Mouse (Mus musculus) hindbrain, postnatal 0 days (tissue): ENCODE results near the gene Gm16503. TPM values are rescaled to one million over a fixed set of nuclear protein-coding genes. Genes with fewer than 3 reads are reported as not detected.
"Not testable (repeated sequence)": the region's sequence is repeated elsewhere in the genome, so short reads cannot be mapped to it uniquely, and the experiment has no call there.

Source experiments
- ATAC-seq: fragments of 200-750 bp; cut with Nextera tagmentation; 2 replicates; pipeline ENCODE4 v1.8.0; 2017; ENCODE audit warnings: mild to moderate bottlenecking, moderate TSS enrichment, moderate library complexity
- DNase-seq: peaks from one replicate; pipeline ENCODE4 v3.0.0-alpha.2; 2015; ENCODE audit warnings: low spot score
- H3K27ac ChIP-seq: fragments of 300-500 bp; sonication (generic); 2 replicates; pipeline ENCODE4 v1.5.1; 2014; ENCODE audit warnings: mild to moderate bottlenecking
- H3K27me3 ChIP-seq: fragments of 300-500 bp; sonication (generic); 2 replicates; pipeline ENCODE4 v1.6.1; 2014; ENCODE audit warnings: low read length, mixed read lengths; ENCODE audit not compliant: insufficient read depth
- H3K36me3 ChIP-seq: fragments of 300-500 bp; sonication (generic); 2 replicates; pipeline ENCODE4 v1.6.1; 2014; ENCODE audit warnings: low read length, mixed read lengths; ENCODE audit not compliant: insufficient read depth
- H3K4me1 ChIP-seq: fragments of 300-500 bp; sonication (generic); 2 replicates; pipeline ENCODE4 v1.6.1; 2014; ENCODE audit warnings: antibody characterized with exemption, low read length, mixed read lengths; ENCODE audit not compliant: insufficient read depth
- H3K4me2 ChIP-seq: fragments of 300-500 bp; sonication (generic); 2 replicates; pipeline ENCODE4 v1.6.1; 2014; ENCODE audit warnings: low read depth, mild to moderate bottlenecking, low read length, moderate library complexity, mixed read lengths
- H3K4me3 ChIP-seq: fragments of 300-500 bp; sonication (generic); 2 replicates; pipeline ENCODE4 v1.5.1; 2014; ENCODE audit warnings: low read length
- H3K9ac ChIP-seq: fragments of 300-500 bp; sonication (generic); replicated peaks from 2 replicates; pipeline ENCODE4 v1.6.1; 2014; ENCODE audit warnings: mild to moderate bottlenecking, low read length, moderate library complexity, mixed read lengths
- H3K9me3 ChIP-seq: fragments of 300-500 bp; sonication (generic); 2 replicates; pipeline ENCODE4 v1.6.1; 2016; ENCODE audit warnings: low read length, mixed read lengths
- CTCF ChIP-seq: IDR thresholded peaks from 2 replicates; pipeline ENCODE4 v1.5.1; 2016; ENCODE audit warnings: antibody characterized with exemption, control low read depth, low read depth
- WGBS: fragments of 180-500 bp; shearing (Covaris S2); extraction: QIAGEN DNeasy Blood & Tissue Kit; methylation state at CpG from one replicate; pipeline ENCODE4 v1.1.7; 2014; 5-methylcytosine and 5-hydroxymethylcytosine counted together
- polyA plus RNA-seq: library from polyadenylated mRNA; unstranded; fragments of >200 nt; fragmentation: Nextera tagmentation; extraction: Ambion mirVana; gene quantifications from 2 replicates; pipeline ENCODE4 v1.2.1, GENCODE M21; 2015
- total RNA-seq: library from RNA; depleted of rRNA; stranded (reverse); fragments of >200 nt; gene quantifications from 2 replicates; pipeline ENCODE4 v1.2.3, GENCODE M21; 2014

The Gm16503 gene
- total and polyA plus RNA-seq, 2 experiments from 2014 or later, result 0.48 to 1.0 TPM

DNA sequence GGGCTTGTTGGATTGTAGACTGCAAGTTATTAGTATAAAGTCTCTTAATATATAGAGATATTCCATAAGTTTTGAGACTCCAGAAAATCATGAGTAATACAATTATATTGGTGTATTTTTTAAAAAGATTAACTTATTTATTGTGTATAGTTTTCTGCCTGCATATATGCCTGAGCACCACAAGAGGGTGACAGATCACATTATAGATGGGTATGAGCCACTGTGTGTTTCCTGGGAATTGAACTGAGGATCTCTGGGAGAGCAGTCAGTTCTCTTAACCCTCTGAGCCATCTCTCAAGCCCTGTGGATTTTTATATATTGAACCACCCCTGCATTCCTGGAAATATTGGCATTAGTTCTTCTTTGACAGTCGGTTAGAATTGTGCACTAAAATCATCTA lies 9.7 kb upstream of the Gm16503 start:
- ATAC-seq, result no peak
- H3K4me2 ChIP-seq, result no peak overlapping the region
- H3K27me3 ChIP-seq, result no peaks in the 10 kb centered on the region
- no peaks in the 10 kb centered on the region for H3K4me1 ChIP-seq
- H3K9me3 ChIP-seq, result peaks cover 36% of the 10 kb centered on the region
- no peak for DNase-seq
- WGBS, result 87% methylated on average over 1 of the region's 1 CpGs
- H3K27ac ChIP-seq, result no peak overlapping the region
- H3K36me3 ChIP-seq, result no peaks in the 10 kb centered on the region
- TF ChIP-seq CTCF, result no peak
- no peak overlapping the region for H3K9ac ChIP-seq
- H3K4me3 ChIP-seq, result no peak overlapping the region

DNA sequence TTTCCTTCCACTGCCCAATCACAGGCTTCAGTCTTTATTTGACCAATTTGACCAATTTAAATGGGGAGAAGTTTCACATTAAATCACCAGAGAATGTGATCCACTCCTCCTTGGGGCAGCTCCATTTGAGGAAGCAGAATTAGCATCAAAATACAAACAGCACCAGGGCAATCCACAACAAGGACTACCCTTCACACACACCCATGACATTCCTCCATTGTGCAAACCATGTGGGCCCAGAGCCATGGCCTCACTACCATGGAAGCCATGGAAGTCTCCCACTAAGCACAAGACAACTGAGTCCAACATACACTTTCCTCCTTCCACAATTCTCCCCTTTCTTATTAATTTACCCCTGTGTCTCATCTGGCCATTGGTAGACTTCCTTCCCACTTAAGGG lies 4.1 kb upstream of the Gm16503 start:
- not testable (repeated sequence) for H3K36me3 ChIP-seq, H3K4me2 ChIP-seq, DNase-seq, H3K27ac ChIP-seq, H3K27me3 ChIP-seq, H3K9ac ChIP-seq, ATAC-seq, H3K4me1 ChIP-seq, H3K4me3 ChIP-seq
- peaks cover 38% of the 10 kb centered on the region for H3K9me3 ChIP-seq

DNA sequence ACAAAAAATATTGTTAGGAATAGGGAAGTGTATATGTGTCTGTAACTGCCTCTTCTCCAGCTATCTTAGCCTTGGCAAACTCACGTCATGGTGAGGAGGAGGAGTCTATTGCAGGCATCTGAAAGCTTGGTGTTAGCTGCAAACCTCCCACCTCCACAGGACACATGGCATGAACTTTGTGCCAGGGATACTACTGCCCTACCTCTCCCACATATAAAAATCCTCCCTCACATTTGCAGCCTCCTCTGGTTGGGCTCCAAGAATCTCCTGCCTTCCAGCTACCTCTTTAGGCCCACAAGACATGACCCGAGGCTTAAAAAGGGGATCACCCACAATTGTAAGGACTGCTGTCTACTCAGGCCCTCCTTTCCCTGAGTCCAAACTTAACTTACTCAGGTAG lies 2.3 kb upstream of the Gm16503 start:
- 84% methylated on average over 2 of the region's 2 CpGs for WGBS

DNA sequence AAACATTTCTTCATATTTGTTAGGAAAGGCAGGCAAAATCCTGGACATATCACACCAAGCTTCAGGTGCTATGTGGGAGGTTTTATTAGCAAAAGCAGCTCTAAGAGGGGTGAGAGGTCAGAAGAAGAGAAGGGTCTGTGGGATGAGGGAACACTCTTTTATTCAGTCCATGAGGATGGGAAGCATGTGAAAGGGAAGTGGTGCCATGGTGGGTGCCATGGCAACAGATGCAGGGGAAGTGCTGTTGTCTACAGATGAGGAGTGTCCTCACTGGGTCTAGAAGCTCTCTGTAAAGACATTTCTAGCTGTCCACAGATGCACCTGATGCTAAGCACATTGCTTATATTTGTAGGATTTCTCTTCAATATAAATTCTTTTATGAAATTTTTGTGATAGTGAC lies 1.1 kb downstream of the Gm16503 start:
- no peak overlapping the region for H3K4me3 ChIP-seq
- H3K4me2 ChIP-seq, result no peak overlapping the region
- no peaks in the 10 kb centered on the region for H3K27me3 ChIP-seq
- TF ChIP-seq CTCF, result no peak
- no peaks in the 10 kb centered on the region for H3K4me1 ChIP-seq
- DNase-seq (no peak), ATAC-seq (no peak)
- no peak overlapping the region for H3K27ac ChIP-seq
- H3K36me3 ChIP-seq, result no peaks in the 10 kb centered on the region
- H3K9me3 ChIP-seq, result peaks cover 31% of the 10 kb centered on the region
- H3K9ac ChIP-seq, result no peak overlapping the region

More for the DNA sequence above, 2.3 kb upstream of the Gm16503 start:
- Histone ChIP-seq H3K27ac (no peak overlapping the region), H3K9ac (no peak overlapping the region), H3K4me2 (no peak overlapping the region), H3K4me3 (no peak overlapping the region), H3K9me3 (peaks cover 35% of the 10 kb centered on the region), H3K27me3 (no peaks in the 10 kb centered on the region), H3K36me3 (no peaks in the 10 kb centered on the region), H3K4me1 (no peaks in the 10 kb centered on the region)
- ATAC-seq (no peak), DNase-seq (no peak)
- TF ChIP-seq CTCF, result no peak

DNA sequence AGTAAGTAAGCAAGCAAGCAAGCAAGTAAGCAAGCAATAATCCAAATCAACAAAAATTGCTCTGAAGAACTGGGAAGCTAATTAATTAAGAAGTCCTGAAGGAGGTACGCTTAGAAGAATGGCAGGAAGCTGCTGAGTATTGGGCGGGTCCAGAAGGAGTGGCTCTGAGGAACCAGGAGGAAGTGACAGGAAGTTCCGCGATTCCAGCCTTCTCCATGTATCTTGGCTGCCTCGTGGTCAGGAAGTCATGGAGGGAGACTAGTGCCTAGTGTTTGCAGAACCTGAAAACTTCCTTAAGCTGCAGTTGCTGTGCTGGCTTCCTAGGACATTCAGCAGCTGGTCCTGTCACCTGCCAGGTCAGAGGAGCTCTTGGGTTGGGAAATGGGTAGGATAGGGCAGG lies 13.1 kb downstream of the Gm16503 start, which contains the start of gene Zfp985:
Gene Zfp985, plus strand, starts transcription at position 207 of the 400 bp plus-strand sequence.
- WGBS, result 84% methylated on average over 5 of the region's 5 CpGs
- H3K36me3 ChIP-seq, DNase-seq, H3K9me3 ChIP-seq, H3K4me2 ChIP-seq, ATAC-seq, H3K27me3 ChIP-seq, H3K4me1 ChIP-seq, H3K9ac ChIP-seq, H3K27ac ChIP-seq, H3K4me3 ChIP-seq: not testable (repeated sequence)

DNA sequence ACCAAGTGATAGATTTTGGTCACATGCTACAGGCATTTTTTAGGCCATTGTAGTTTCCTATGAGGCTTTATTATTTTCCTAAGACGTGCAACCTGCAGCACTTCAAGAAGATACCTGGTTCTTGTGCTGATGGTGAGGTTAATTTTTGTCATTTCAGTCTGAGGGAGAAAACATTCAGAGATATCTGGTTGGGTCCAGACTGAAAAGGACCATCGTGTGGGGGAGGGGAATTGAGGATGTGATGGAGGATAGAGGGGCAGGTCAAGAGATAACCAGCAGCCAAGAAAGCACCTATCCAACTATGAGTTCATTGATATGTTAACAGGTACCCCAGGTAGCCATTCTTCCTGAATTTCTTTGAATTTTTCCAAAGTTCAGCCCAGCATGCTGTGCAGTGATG lies 14.3 kb downstream of the Gm16503 start:
- not testable (repeated sequence) for H3K4me3 ChIP-seq, H3K4me1 ChIP-seq, H3K27me3 ChIP-seq, DNase-seq, H3K9me3 ChIP-seq, H3K9ac ChIP-seq, H3K36me3 ChIP-seq, H3K4me2 ChIP-seq, ATAC-seq, H3K27ac ChIP-seq
- 85% methylated on average over 2 of the region's 2 CpGs for WGBS

DNA sequence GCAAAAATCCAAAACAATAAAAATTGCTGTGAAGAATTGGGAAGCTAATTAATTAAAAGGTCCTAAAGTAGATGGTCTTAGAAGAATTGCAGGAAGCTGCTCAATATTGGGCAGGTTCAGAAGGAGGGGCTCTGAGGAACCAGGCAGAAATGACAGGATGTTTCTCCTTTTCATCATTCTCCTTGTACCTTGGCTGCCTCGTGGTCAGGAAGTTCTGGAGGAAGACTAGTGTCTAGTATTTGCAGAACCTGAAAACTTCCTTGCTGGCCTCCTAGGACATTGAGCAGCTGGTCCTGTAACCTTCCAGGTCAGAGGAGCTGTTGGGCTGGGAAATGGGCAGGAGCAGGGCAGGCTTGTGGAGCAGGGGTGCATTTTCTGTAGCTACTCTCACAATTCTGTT lies 16.9 kb downstream of the Gm16503 start:
- not testable (repeated sequence) for DNase-seq, H3K9ac ChIP-seq, H3K4me2 ChIP-seq, H3K4me1 ChIP-seq, H3K4me3 ChIP-seq, H3K36me3 ChIP-seq, H3K27me3 ChIP-seq, ATAC-seq, H3K9me3 ChIP-seq, H3K27ac ChIP-seq
- 47% methylated on average over 1 of the region's 1 CpGs for WGBS

DNA sequence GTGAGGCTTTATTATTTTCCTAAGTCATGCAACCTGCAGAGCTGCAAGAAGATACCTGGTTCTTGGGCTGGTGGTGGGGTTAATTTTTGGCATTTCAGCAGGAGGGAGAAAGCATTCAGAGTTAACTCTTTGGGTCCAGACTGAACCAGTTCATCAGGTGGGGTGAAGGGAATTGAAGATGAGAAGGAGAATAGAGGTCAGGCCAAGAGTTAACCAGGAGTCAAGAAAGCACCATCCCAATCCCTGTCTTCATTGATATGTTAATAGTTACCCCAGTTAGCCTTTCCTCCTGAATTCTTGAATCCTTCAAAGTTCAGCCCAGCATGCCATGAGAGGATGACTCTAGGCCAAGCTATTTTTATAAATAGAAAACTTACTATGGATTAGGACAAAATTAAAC lies 18.0 kb downstream of the Gm16503 start:
- H3K9me3 ChIP-seq, H3K4me1 ChIP-seq, H3K36me3 ChIP-seq, H3K4me3 ChIP-seq, H3K9ac ChIP-seq, H3K4me2 ChIP-seq, H3K27me3 ChIP-seq, H3K27ac ChIP-seq, ATAC-seq, DNase-seq: not testable (repeated sequence)

DNA sequence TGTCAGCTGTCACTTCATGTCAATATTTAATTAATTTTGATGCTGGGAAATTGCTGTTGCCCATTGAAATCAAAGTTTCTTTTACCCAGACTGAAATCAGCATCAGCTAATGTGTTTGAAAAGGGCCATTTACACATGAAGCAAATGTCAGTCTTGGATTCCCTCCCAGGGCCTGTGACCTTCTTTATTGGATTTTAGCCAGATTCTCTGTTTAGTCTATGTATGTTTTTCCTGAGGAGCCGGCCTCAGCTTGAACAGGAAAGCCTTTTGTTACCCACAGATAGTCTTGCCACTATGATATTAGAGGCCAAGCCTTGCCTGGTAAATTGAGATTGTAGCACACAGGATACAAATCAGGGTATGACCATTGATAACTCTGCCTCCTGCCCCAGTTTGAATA lies 19.1 kb downstream of the Gm16503 start:
- H3K4me1 ChIP-seq, H3K27ac ChIP-seq, DNase-seq, ATAC-seq, H3K27me3 ChIP-seq, H3K4me2 ChIP-seq, H3K4me3 ChIP-seq, H3K9ac ChIP-seq, H3K9me3 ChIP-seq, H3K36me3 ChIP-seq: not testable (repeated sequence)
- 46% methylated on average over 1 of the region's 1 CpGs for WGBS
